Mouse (Mus musculus) stomach, postnatal 0 days (tissue): ENCODE data around the gene Sart3. TPM values are rescaled to one million over a fixed set of nuclear protein-coding genes. Genes with fewer than 3 reads are reported as not detected.

ENCODE experiments used
- ATAC-seq: fragments of 200-750 bp; cut with Nextera tagmentation; 2 replicates; pipeline ENCODE4 v1.8.0; 2017; ENCODE audit not compliant: low FRiP score, low TSS enrichment
- DNase-seq: peaks from one replicate; pipeline ENCODE4 v3.0.0-alpha.2; 2016; ENCODE audit warnings: low spot score
- H3K27ac ChIP-seq: fragments of 300-500 bp; sonication (generic); replicated peaks from 2 replicates; pipeline ENCODE4 v1.5.1; 2014; ENCODE audit warnings: mild to moderate bottlenecking, control low read depth
- H3K27me3 ChIP-seq: fragments of 300-500 bp; sonication (generic); 2 replicates; pipeline ENCODE4 v1.6.1; 2014; ENCODE audit warnings: low read length; ENCODE audit not compliant: control insufficient read depth, insufficient read depth
- H3K36me3 ChIP-seq: fragments of 300-500 bp; sonication (generic); 2 replicates; pipeline ENCODE4 v1.6.1; 2014; ENCODE audit warnings: low read length, mixed read lengths; ENCODE audit not compliant: control insufficient read depth, insufficient read depth
- H3K4me1 ChIP-seq: fragments of 300-500 bp; sonication (generic); replicated peaks from 2 replicates; pipeline ENCODE4 v1.6.1; 2014; ENCODE audit warnings: antibody characterized with exemption; ENCODE audit not compliant: control insufficient read depth, insufficient read depth
- H3K4me2 ChIP-seq: fragments of 300-500 bp; sonication (generic); replicated peaks from 2 replicates; pipeline ENCODE4 v1.6.1; 2014; ENCODE audit warnings: low read depth, mild to moderate bottlenecking, control low read depth, moderate library complexity
- H3K4me3 ChIP-seq: fragments of 300-500 bp; sonication (generic); 2 replicates; pipeline ENCODE4 v1.5.1; 2014; ENCODE audit warnings: low read depth, low read length, control low read depth
- H3K9ac ChIP-seq: fragments of 300-500 bp; sonication (generic); 2 replicates; pipeline ENCODE4 v1.6.1; 2014; ENCODE audit warnings: mild to moderate bottlenecking, low read length, control low read depth, mixed read lengths
- H3K9me3 ChIP-seq: fragments of 300-500 bp; sonication (generic); 2 replicates; pipeline ENCODE4 v1.6.1; 2016; ENCODE audit warnings: low read length; ENCODE audit not compliant: control insufficient read depth
- CTCF ChIP-seq: IDR thresholded peaks from 2 replicates; pipeline ENCODE4 v1.5.1; 2016; ENCODE audit warnings: antibody characterized with exemption, low read depth, mild to moderate bottlenecking, moderate library complexity
- EP300 ChIP-seq: optimal IDR thresholded peaks from 2 replicates; pipeline ENCODE3; 2016; ENCODE audit warnings: antibody characterized with exemption
- WGBS: fragments of 180-500 bp; shearing (Covaris S2); extraction: QIAGEN DNeasy Blood & Tissue Kit; methylation state at CpG from one replicate; pipeline ENCODE4 v1.1.7; 2014; 5-methylcytosine and 5-hydroxymethylcytosine counted together
- polyA plus RNA-seq: library from polyadenylated mRNA; unstranded; fragments of >200 nt; fragmentation: Nextera tagmentation; extraction: Ambion mirVana; gene quantifications from 2 replicates; pipeline ENCODE4 v1.2.1, GENCODE M21; 2015

The Sart3 gene
- polyA plus RNA-seq, 1 experiment from 2014 or later, result 11.2 TPM

GRCm38 (mm10) chr5:113796401-113797148 lies 24.3 kb upstream of the Sart3 start:
- Histone ChIP-seq H3K36me3 (no peaks in the 10 kb centered on the region), H3K4me3 (no peak overlapping the region; the same call in 1 of the 2 replicates), H3K9me3 (no peaks in the 10 kb centered on the region), H3K27ac (peak overlapping the region; percentile 40; the same call in 1 of the 2 replicates), H3K27me3 (no peaks in the 10 kb centered on the region; the same call in 1 of the 2 replicates), H3K4me2 (peak overlapping the region; percentile 45), H3K4me1 (no peaks in the 10 kb centered on the region), H3K9ac (peak overlapping the region; percentile 23; the same call in 1 of the 2 replicates)
- DNase-seq (no peak), ATAC-seq (peak; percentile 25; the same call in 1 of the 2 replicates)
- 6% methylated on average over 13 of the region's 13 CpGs for WGBS
- TF ChIP-seq EP300 (no peak), CTCF (no peak)

- ATAC-seq (no peak), DNase-seq (no peak)
- no peak overlapping the region for H3K4me2 ChIP-seq
- no peak overlapping the region for H3K4me3 ChIP-seq
- no peaks in the 10 kb centered on the region for H3K4me1 ChIP-seq
- no peaks in the 10 kb centered on the region for H3K36me3 ChIP-seq
- no peak overlapping the region for H3K9ac ChIP-seq
- TF ChIP-seq EP300 (no peak), CTCF (no peak)
- no peak overlapping the region for H3K27ac ChIP-seq
- WGBS, result 70% methylated on average over 16 of the region's 16 CpGs
- no peaks in the 10 kb centered on the region for H3K9me3 ChIP-seq
- H3K27me3 ChIP-seq, result no peaks in the 10 kb centered on the region
Observed at GRCm38 (mm10) chr5:113791197-113792095, 19.1 kb upstream of the Sart3 start.

GRCm38 (mm10) chr5:113790453-113791196 lies 18.3 kb upstream of the Sart3 start:
- Histone ChIP-seq H3K27ac (no peak overlapping the region), H3K36me3 (no peaks in the 10 kb centered on the region), H3K27me3 (no peaks in the 10 kb centered on the region), H3K4me2 (no peak overlapping the region), H3K9ac (no peak overlapping the region), H3K9me3 (no peaks in the 10 kb centered on the region), H3K4me1 (no peaks in the 10 kb centered on the region), H3K4me3 (no peak overlapping the region)
- no peak for TF ChIP-seq CTCF
- no peak for TF ChIP-seq EP300
- ATAC-seq (no peak), DNase-seq (no peak)
- 56% methylated on average over 11 of the region's 11 CpGs for WGBS

- no peaks in the 10 kb centered on the region for H3K27me3 ChIP-seq
- no peak overlapping the region for H3K4me3 ChIP-seq
- DNase-seq (peak; percentile 21), ATAC-seq (peak; percentile 56; the same call in 1 of the 2 replicates)
- no peaks in the 10 kb centered on the region for H3K9me3 ChIP-seq
- no peak for TF ChIP-seq EP300
- TF ChIP-seq CTCF, result no peak
- peak overlapping the region; percentile 58 for H3K27ac ChIP-seq
- H3K9ac ChIP-seq, result 0 out of 2 replicates have a peak overlapping the region, but pooled peaks have one; percentile 2
- no peaks in the 10 kb centered on the region for H3K36me3 ChIP-seq
- 27% methylated on average over 7 of the region's 7 CpGs for WGBS
- H3K4me2 ChIP-seq, result no peak overlapping the region
- no peaks in the 10 kb centered on the region for H3K4me1 ChIP-seq
Observed at GRCm38 (mm10) chr5:113789075-113789788, 16.9 kb upstream of the Sart3 start.

- 0 out of 2 replicates have a peak overlapping the region, but pooled peaks have one; percentile 2 for H3K9ac ChIP-seq
- ATAC-seq (no peak), DNase-seq (no peak)
- no peaks in the 10 kb centered on the region for H3K9me3 ChIP-seq
- H3K4me1 ChIP-seq, result no peaks in the 10 kb centered on the region
- peak overlapping the region; percentile 58 for H3K27ac ChIP-seq
- TF ChIP-seq CTCF (no peak), EP300 (no peak)
- 39% methylated on average over 6 of the region's 6 CpGs for WGBS
- no peaks in the 10 kb centered on the region for H3K36me3 ChIP-seq
- H3K4me2 ChIP-seq, result no peak overlapping the region
- no peaks in the 10 kb centered on the region for H3K27me3 ChIP-seq
- H3K4me3 ChIP-seq, result no peak overlapping the region
Observed at GRCm38 (mm10) chr5:113788645-113789044, 16.3 kb upstream of the Sart3 start.
